Mouse (Mus musculus): ENCODE measurements around the gene Cbl. TPM values are rescaled to one million over a fixed set of nuclear protein-coding genes. Genes with fewer than 3 reads are reported as not detected.
"Not testable (repeated sequence)": the region's sequence is repeated elsewhere in the genome, so short reads cannot be mapped to it uniquely, and the experiment has no call there.

Gene Cbl
- total and polyA plus RNA-seq, 2 experiments: 2.4 to 2.8 TPM

DNA sequence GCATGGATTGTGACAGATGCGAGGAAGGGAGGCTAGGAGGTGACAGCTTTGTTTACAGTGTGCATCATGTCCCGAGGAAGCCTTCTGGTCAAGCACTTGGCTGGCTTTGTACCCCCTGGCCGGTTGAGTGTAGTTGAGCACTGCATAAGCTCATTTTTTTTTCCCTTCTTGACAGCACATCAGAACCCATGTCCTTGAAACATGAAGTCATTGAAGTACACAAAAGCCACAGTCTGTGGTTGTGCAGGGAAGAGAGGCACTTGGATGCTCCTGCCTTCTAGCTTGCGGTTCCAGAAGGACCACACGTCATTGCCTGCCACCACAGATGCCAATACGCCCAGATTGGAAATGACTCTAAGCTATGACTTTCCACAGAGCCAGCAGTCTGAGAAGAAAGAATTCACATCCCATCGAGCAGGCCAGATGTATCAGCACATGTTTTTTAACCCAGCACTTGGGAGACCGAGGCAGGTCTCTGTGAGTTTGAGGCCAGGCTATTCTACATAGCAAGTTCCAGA lies 113.8 kb downstream of the Cbl start:
- WGBS: 79% methylated on average over 8 of the region's 8 CpGs
- no peak for DNase-seq (ENCODE audit: extremely low read depth, low read depth, low spot score)
- Histone ChIP-seq H3K27ac (replicated peaks; ENCODE audit: insufficient read depth, low read depth, low read length) (no peak overlapping the region), H3K4me3 (ENCODE audit: insufficient read depth, low read depth, low read length) (no peak overlapping the region), H3K36me3 (ENCODE audit: control insufficient read depth, insufficient read depth, low read length) (no peaks in the 10 kb centered on the region), H3K9ac (ENCODE audit: low read depth, low read length) (no peak overlapping the region), H3K27me3 (ENCODE audit: control insufficient read depth, insufficient read depth, low read length) (no peaks in the 10 kb centered on the region), H3K4me1 (ENCODE audit: control insufficient read depth, insufficient read depth, low read length) (no peaks in the 10 kb centered on the region), H3K79me2 (ENCODE audit: control insufficient read depth, insufficient read depth, low read length) (no peaks in the 10 kb centered on the region)
- TF ChIP-seq CTCF (IDR thresholded peaks at IDR 0.05; ENCODE audit: low read depth, low read length): no peak
- TF ChIP-seq POLR2A (IDR thresholded peaks at IDR 0.05; ENCODE audit: extremely low read depth, insufficient read depth, low read length): no peak

GRCm38 (mm10) chr9:44119011-44119410 lies 114.8 kb downstream of the Cbl start:
- Histone ChIP-seq H3K27me3 (ENCODE audit: control insufficient read depth, insufficient read depth, low read length) (no peaks in the 10 kb centered on the region), H3K4me3 (ENCODE audit: insufficient read depth, low read depth, low read length) (no peak overlapping the region), H3K36me3 (ENCODE audit: control insufficient read depth, insufficient read depth, low read length) (no peaks in the 10 kb centered on the region), H3K9ac (ENCODE audit: low read depth, low read length) (no peak overlapping the region), H3K79me2 (ENCODE audit: control insufficient read depth, insufficient read depth, low read length) (no peaks in the 10 kb centered on the region), H3K27ac (replicated peaks; ENCODE audit: insufficient read depth, low read depth, low read length) (no peak overlapping the region), H3K4me1 (ENCODE audit: control insufficient read depth, insufficient read depth, low read length) (no peaks in the 10 kb centered on the region; the same call in 1 of the 2 replicates)
- peak; percentile 20 for DNase-seq (ENCODE audit: extremely low read depth, low read depth, low spot score)
- TF ChIP-seq POLR2A (IDR thresholded peaks at IDR 0.05; ENCODE audit: extremely low read depth, insufficient read depth, low read length) (no peak), CTCF (IDR thresholded peaks at IDR 0.05; ENCODE audit: low read depth, low read length) (peak; percentile 83)
- 65% methylated on average over 5 of the region's 5 CpGs for WGBS

- 92% methylated on average over 4 of the region's 4 CpGs for WGBS
- no peaks in the 10 kb centered on the region for H3K36me3 ChIP-seq (ENCODE audit: control insufficient read depth, insufficient read depth, low read length)
- no peak overlapping the region for H3K4me3 ChIP-seq (ENCODE audit: insufficient read depth, low read depth, low read length)
- H3K4me1 ChIP-seq (ENCODE audit: control insufficient read depth, insufficient read depth, low read length): peaks cover 5% of the 10 kb centered on the region; the same call in 1 of the 2 replicates
- H3K79me2 ChIP-seq (ENCODE audit: control insufficient read depth, insufficient read depth, low read length): no peaks in the 10 kb centered on the region
- H3K9ac ChIP-seq (ENCODE audit: low read depth, low read length): no peak overlapping the region
- H3K27me3 ChIP-seq (ENCODE audit: control insufficient read depth, insufficient read depth, low read length): no peaks in the 10 kb centered on the region
- no peak overlapping the region for H3K27ac ChIP-seq (replicated peaks; ENCODE audit: insufficient read depth, low read depth, low read length)
- no peak for TF ChIP-seq CTCF (IDR thresholded peaks at IDR 0.05; ENCODE audit: low read depth, low read length)
- no peak for TF ChIP-seq POLR2A (IDR thresholded peaks at IDR 0.05; ENCODE audit: extremely low read depth, insufficient read depth, low read length)
- DNase-seq (ENCODE audit: extremely low read depth, low read depth, low spot score): no peak
Observed at GRCm38 (mm10) chr9:44116182-44116581, 117.7 kb downstream of the Cbl start.

- Histone ChIP-seq H3K27me3 (ENCODE audit: control insufficient read depth, insufficient read depth, low read length) (no peaks in the 10 kb centered on the region), H3K79me2 (ENCODE audit: control insufficient read depth, insufficient read depth, low read length) (no peaks in the 10 kb centered on the region), H3K9ac (ENCODE audit: low read depth, low read length) (no peak overlapping the region), H3K4me3 (ENCODE audit: insufficient read depth, low read depth, low read length) (no peak overlapping the region), H3K27ac (replicated peaks; ENCODE audit: insufficient read depth, low read depth, low read length) (no peak overlapping the region), H3K36me3 (ENCODE audit: control insufficient read depth, insufficient read depth, low read length) (no peaks in the 10 kb centered on the region), H3K4me1 (ENCODE audit: control insufficient read depth, insufficient read depth, low read length) (peaks cover 5% of the 10 kb centered on the region; the same call in 1 of the 2 replicates)
- no peak for DNase-seq (ENCODE audit: extremely low read depth, low read depth, low spot score)
- WGBS: 92% methylated on average over 9 of the region's 9 CpGs
- no peak for TF ChIP-seq CTCF (IDR thresholded peaks at IDR 0.05; ENCODE audit: low read depth, low read length)
- TF ChIP-seq POLR2A (IDR thresholded peaks at IDR 0.05; ENCODE audit: extremely low read depth, insufficient read depth, low read length): no peak
Observed at GRCm38 (mm10) chr9:44115599-44115998, 118.2 kb downstream of the Cbl start.

DNA sequence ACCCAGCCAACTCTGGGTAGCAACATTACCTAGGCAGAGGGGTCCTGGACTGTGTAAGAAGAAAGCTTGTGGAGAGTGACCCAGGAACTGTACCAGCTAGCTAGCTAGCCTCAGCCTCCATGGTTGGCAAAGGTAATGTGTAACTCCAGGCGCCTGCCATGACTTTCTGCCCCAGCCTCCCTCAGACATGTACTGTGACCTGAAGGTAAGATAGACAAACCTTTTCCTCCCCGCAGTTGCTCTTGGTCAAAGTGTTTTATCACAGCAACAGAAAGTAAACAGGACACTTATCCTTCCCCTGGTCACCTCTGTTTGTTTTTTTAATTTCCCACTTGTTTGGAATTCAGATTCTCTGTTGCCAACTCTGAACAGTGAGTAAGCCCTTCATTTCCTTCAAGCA lies 119.4 kb downstream of the Cbl start:
- DNase-seq (ENCODE audit: extremely low read depth, low read depth, low spot score): peak; percentile 57
- no peaks in the 10 kb centered on the region for H3K36me3 ChIP-seq (ENCODE audit: control insufficient read depth, insufficient read depth, low read length)
- H3K27ac ChIP-seq (replicated peaks; ENCODE audit: insufficient read depth, low read depth, low read length): no peak overlapping the region
- no peaks in the 10 kb centered on the region for H3K27me3 ChIP-seq (ENCODE audit: control insufficient read depth, insufficient read depth, low read length)
- TF ChIP-seq CTCF (IDR thresholded peaks at IDR 0.05; ENCODE audit: low read depth, low read length) (no peak), POLR2A (IDR thresholded peaks at IDR 0.05; ENCODE audit: extremely low read depth, insufficient read depth, low read length) (no peak)
- WGBS: 31% methylated on average over 2 of the region's 2 CpGs
- peaks cover 5% of the 10 kb centered on the region; the same call in 1 of the 2 replicates for H3K4me1 ChIP-seq (ENCODE audit: control insufficient read depth, insufficient read depth, low read length)
- H3K4me3 ChIP-seq (ENCODE audit: insufficient read depth, low read depth, low read length): no peak overlapping the region
- H3K79me2 ChIP-seq (ENCODE audit: control insufficient read depth, insufficient read depth, low read length): no peaks in the 10 kb centered on the region; the same call in 1 of the 2 replicates
- no peak overlapping the region for H3K9ac ChIP-seq (ENCODE audit: low read depth, low read length)

- no peak within 1 kb of the TSS for H3K27ac ChIP-seq (replicated peaks; ENCODE audit: insufficient read depth, low read depth, low read length)
- H3K36me3 ChIP-seq (ENCODE audit: control insufficient read depth, insufficient read depth, low read length): no peaks in the 10 kb centered on the region
- TF ChIP-seq POLR2A (IDR thresholded peaks at IDR 0.05; ENCODE audit: extremely low read depth, insufficient read depth, low read length) (peak; percentile 45; the same call in 1 of the 2 replicates), CTCF (IDR thresholded peaks at IDR 0.05; ENCODE audit: low read depth, low read length) (no peak)
- peaks cover 5% of the 10 kb centered on the region; the same call in 1 of the 2 replicates for H3K4me1 ChIP-seq (ENCODE audit: control insufficient read depth, insufficient read depth, low read length)
- H3K9ac ChIP-seq (ENCODE audit: low read depth, low read length): peak within 1 kb of the TSS; percentile 90
- DNase-seq (ENCODE audit: extremely low read depth, low read depth, low spot score): peak; percentile 97
- peak within 1 kb of the TSS; percentile 92 for H3K4me3 ChIP-seq (ENCODE audit: insufficient read depth, low read depth, low read length)
- no peaks in the 10 kb centered on the region for H3K27me3 ChIP-seq (ENCODE audit: control insufficient read depth, insufficient read depth, low read length)
- under 1% methylated on average over 51 of the region's 51 CpGs for WGBS
- H3K79me2 ChIP-seq (ENCODE audit: control insufficient read depth, insufficient read depth, low read length): peaks cover 5% of the 10 kb centered on the region; the same call in 1 of the 2 replicates
Observed at GRCm38 (mm10) chr9:44113105-44113789, 120.6 kb downstream of the Cbl start, which contains the start of the genes Gm49380 and Rnf26. Gene Gm49380 (minus strand): TSS chr9:44113500. Gene Rnf26 (minus strand): TSS chr9:44113517.

DNA sequence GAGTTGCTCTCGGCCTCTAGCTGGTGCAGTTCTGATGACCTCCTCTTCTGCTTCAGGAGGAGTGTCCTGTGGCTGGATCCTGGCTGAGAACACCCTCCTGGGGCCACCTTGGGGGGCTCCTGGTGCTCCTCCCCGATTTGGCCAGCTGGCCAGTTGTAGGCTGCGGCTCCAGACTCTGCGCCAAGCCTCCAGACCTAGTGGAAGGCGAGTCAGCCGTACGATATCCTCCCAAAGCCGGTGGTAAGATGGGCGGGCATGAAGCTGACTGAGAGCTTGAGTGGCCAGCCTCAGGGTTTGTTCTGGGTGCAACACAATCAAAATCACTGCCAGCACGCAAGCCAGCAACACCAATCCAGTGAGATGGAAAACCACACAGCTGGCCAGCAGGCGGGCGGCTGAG lies 121.9 kb downstream of the Cbl start:
- not testable (repeated sequence) for H3K36me3 ChIP-seq (ENCODE audit: control insufficient read depth, insufficient read depth, low read length); H3K4me3 ChIP-seq (ENCODE audit: insufficient read depth, low read depth, low read length); H3K27ac ChIP-seq (replicated peaks; ENCODE audit: insufficient read depth, low read depth, low read length); H3K9ac ChIP-seq (ENCODE audit: low read depth, low read length); H3K27me3 ChIP-seq (ENCODE audit: control insufficient read depth, insufficient read depth, low read length); DNase-seq (ENCODE audit: extremely low read depth, low read depth, low spot score); H3K4me1 ChIP-seq (ENCODE audit: control insufficient read depth, insufficient read depth, low read length); H3K79me2 ChIP-seq (ENCODE audit: control insufficient read depth, insufficient read depth, low read length)
- 76% methylated on average over 10 of the region's 12 CpGs for WGBS

Data from liver, adult 2 months (tissue).